Mouse (Mus musculus): ENCODE results near the gene Cdh1. TPM values are rescaled to one million over a fixed set of nuclear protein-coding genes. Genes with fewer than 3 reads are reported as not detected.

The Cdh1 gene
- total RNA-seq, 2 experiments from 2014 or later = 0.27 to 0.76 TPM

- DNase-seq (ENCODE audit: low spot score in 2 of 2) = peak in 1 of 2 experiments; percentile 9
These were observed 16.5 kb downstream of the Cdh1 start for GRCm38 (mm10) chr8:106619549-106620245.

- DNase-seq (ENCODE audit: low spot score in 2 of 2) = no peak
These were observed 17.3 kb downstream of the Cdh1 start for GRCm38 (mm10) chr8:106620488-106620887.

GRCm38 (mm10) chr8:106623016-106623415, 19.9 kb downstream of the Cdh1 start:
- DNase-seq (ENCODE audit: low spot score in 2 of 2) = no peak

GRCm38 (mm10) chr8:106623451-106623850, 20.3 kb downstream of the Cdh1 start:
- DNase-seq (ENCODE audit: low spot score in 2 of 2) = no peak

- no peak for DNase-seq (ENCODE audit: low spot score in 2 of 2)
These were observed 20.8 kb downstream of the Cdh1 start for GRCm38 (mm10) chr8:106623954-106624353.

- no peak for DNase-seq (ENCODE audit: low spot score in 2 of 2)
These were observed 21.6 kb downstream of the Cdh1 start for GRCm38 (mm10) chr8:106624743-106625142.

GRCm38 (mm10) chr8:106626096-106626865, 23.1 kb downstream of the Cdh1 start:
- no peak for DNase-seq (ENCODE audit: low spot score in 2 of 2)

GRCm38 (mm10) chr8:106628291-106628964, 25.3 kb downstream of the Cdh1 start:
- no peak for DNase-seq (ENCODE audit: low spot score in 2 of 2)

- no peak for DNase-seq (ENCODE audit: low spot score in 2 of 2)
These were observed 26.3 kb downstream of the Cdh1 start for GRCm38 (mm10) chr8:106629456-106629855.

- DNase-seq (ENCODE audit: low spot score in 2 of 2) = no peak
These were observed 28.8 kb downstream of the Cdh1 start for GRCm38 (mm10) chr8:106631904-106632303.

GRCm38 (mm10) chr8:106632650-106633049, 29.5 kb downstream of the Cdh1 start:
- no peak for DNase-seq (ENCODE audit: low spot score in 2 of 2)

GRCm38 (mm10) chr8:106633361-106634158, 30.4 kb downstream of the Cdh1 start:
- no peak for DNase-seq (ENCODE audit: low spot score in 2 of 2)

GRCm38 (mm10) chr8:106635284-106635683, 32.1 kb downstream of the Cdh1 start:
- no peak for DNase-seq (ENCODE audit: low spot score in 2 of 2)

- no peak for DNase-seq (ENCODE audit: low spot score in 2 of 2)
These were observed 34.3 kb downstream of the Cdh1 start for GRCm38 (mm10) chr8:106637446-106637845.

GRCm38 (mm10) chr8:106638768-106639295, 35.7 kb downstream of the Cdh1 start:
- DNase-seq (ENCODE audit: low spot score in 2 of 2) = no peak

GRCm38 (mm10) chr8:106640212-106640611, 37.1 kb downstream of the Cdh1 start:
- no peak for DNase-seq (ENCODE audit: low spot score in 2 of 2)

GRCm38 (mm10) chr8:106640921-106641320, 37.8 kb downstream of the Cdh1 start:
- no peak for DNase-seq (ENCODE audit: low spot score in 2 of 2)

- no peak for DNase-seq (ENCODE audit: low spot score in 2 of 2)
These were observed 39.0 kb downstream of the Cdh1 start for GRCm38 (mm10) chr8:106642172-106642571.

- DNase-seq (ENCODE audit: low spot score in 2 of 2) = no peak
These were observed 39.9 kb downstream of the Cdh1 start for GRCm38 (mm10) chr8:106643100-106643499.

GRCm38 (mm10) chr8:106644957-106645356, 41.8 kb downstream of the Cdh1 start:
- DNase-seq (ENCODE audit: low spot score in 2 of 2) = no peak

- DNase-seq (ENCODE audit: low spot score in 2 of 2) = no peak
These were observed 43.0 kb downstream of the Cdh1 start for GRCm38 (mm10) chr8:106646153-106646552.
